Mouse (Mus musculus) ES-E14 (cell line): Measurements from ENCODE around the gene Olfr1141.

Source experiments
- MAFK ChIP-seq: IDR thresholded peaks from 2 replicates; pipeline ENCODE4 v1.6.1; 2014; ENCODE audit warnings: mild to moderate bottlenecking, low read depth, low read length, inconsistent platforms; ENCODE audit not compliant: insufficient read depth
- ZC3H11A ChIP-seq: IDR thresholded peaks from 2 replicates; pipeline ENCODE4 v1.6.1; 2012; ENCODE audit warnings: low read depth, mild to moderate bottlenecking, inconsistent platforms, low read length, borderline replicate concordance

GRCm38 (mm10) chr2:87776143-87776542 is 22.4 kb upstream of the Olfr1141 start:
- TF ChIP-seq MAFK (no peak), ZC3H11A (no peak)
